Mouse (Mus musculus) adrenal gland, adult 2 months (tissue): Measurements from ENCODE around the gene Btbd17. TPM values are rescaled to one million over a fixed set of nuclear protein-coding genes. Genes with fewer than 3 reads are reported as not detected.

Experiments
- DNase-seq: peaks from one replicate; pipeline ENCODE4 v3.0.0; 2021
- polyA plus RNA-seq: library from polyadenylated mRNA; depleted of rRNA; stranded (reverse); fragments of >200 nt; gene quantifications from 2 replicates; pipeline ENCODE4 v1.2.3, GENCODE M21; 2012; rRNA removed
- total RNA-seq, 2 experiments: library from RNA; stranded (reverse); gene quantifications; 2 replicates each; pipeline ENCODE4 v1.2.3; 2021

Gene Btbd17
- total and polyA plus RNA-seq, 3 experiments = 0.24 TPM; not detected in 2

GRCm38 (mm10) chr11:114764820-114765818 is 30.6 kb downstream of the Btbd17 start, which contains the start of gene Kif19a:
Gene Kif19a, plus strand, starts transcription at chr11:114765388.
- DNase-seq = peak; percentile 79

- no peak for DNase-seq
Measured at GRCm38 (mm10) chr11:114747564-114748138, 48.1 kb downstream of the Btbd17 start.

- DNase-seq = peak; percentile 87
Measured at GRCm38 (mm10) chr11:114745134-114745533, 50.6 kb downstream of the Btbd17 start.

GRCm38 (mm10) chr11:114741451-114741850 is 54.3 kb downstream of the Btbd17 start:
- DNase-seq = no peak

Other genes with a start within 250 kb of the Btbd17 start
- 1,000 to 10,000 TPM; 1,183 to 1,186 TPM for gene Rpl38, start 127.4 kb downstream of the Btbd17 start, total RNA-seq
- gene Rpl38, start 127.4 kb downstream of the Btbd17 start, polyA plus RNA-seq = 64.3 and 68.3 TPM in 2 replicates
- 100 to 1,000 TPM in 1 of 2 experiments, 10 to 100 TPM in 1; 70.3 to 115 TPM for gene Ttyh2, start 120.5 kb downstream of the Btbd17 start, total RNA-seq
- 135 and 182 TPM in 2 replicates for gene Ttyh2, start 120.5 kb downstream of the Btbd17 start, polyA plus RNA-seq
- gene Dnaic2, start 68.5 kb downstream of the Btbd17 start, total RNA-seq = under 1 TPM; 0.17 to 0.58 TPM
- gene Dnaic2, start 68.5 kb downstream of the Btbd17 start, polyA plus RNA-seq = 0.49 and 0.85 TPM in 2 replicates
- gene Kif19a, start 30.6 kb downstream of the Btbd17 start, total RNA-seq = under 1 TPM; 0.48 to 0.66 TPM
- gene Kif19a, start 30.6 kb downstream of the Btbd17 start, polyA plus RNA-seq = 0.48 and 1.3 TPM in 2 replicates
- not detected for gene Gpr142, start 3.0 kb upstream of the Btbd17 start, total RNA-seq
- gene Gpr142, start 3.0 kb upstream of the Btbd17 start, polyA plus RNA-seq = not detected in 2 replicates
- gene Gprc5c, start 55.2 kb upstream of the Btbd17 start, total RNA-seq = 1 to 10 TPM; 4.0 to 7.1 TPM
- gene Gprc5c, start 55.2 kb upstream of the Btbd17 start, polyA plus RNA-seq = 5.2 and 7.6 TPM in 2 replicates
- gene Cd300a, start 94.1 kb upstream of the Btbd17 start, total RNA-seq = 1 to 10 TPM; 1.5 TPM
- 0.80 and 0.81 TPM in 2 replicates for gene Cd300a, start 94.1 kb upstream of the Btbd17 start, polyA plus RNA-seq
- gene Cd300lb, start 138.4 kb upstream of the Btbd17 start, total RNA-seq = 1 to 10 TPM in 1 of 2 experiments, under 1 TPM in 1; 0.86 to 1.1 TPM
- gene Cd300lb, start 138.4 kb upstream of the Btbd17 start, polyA plus RNA-seq = 0.42 and 0.46 TPM in 2 replicates
- gene Cd300c, start 173.2 kb upstream of the Btbd17 start, total RNA-seq = not detected
- gene Cd300c, start 173.2 kb upstream of the Btbd17 start, polyA plus RNA-seq = 0.58 TPM in 1 of 2 replicates, not detected in the other
- gene Cd300ld, start 194.0 kb upstream of the Btbd17 start, total RNA-seq = 1 to 10 TPM in 1 of 2 experiments, under 1 TPM in 1; 0.89 to 2.7 TPM
- gene Cd300ld, start 194.0 kb upstream of the Btbd17 start, polyA plus RNA-seq = 0.45 and 0.64 TPM in 2 replicates
- 1 to 10 TPM; 3.5 to 5.5 TPM for gene Cd300c2, start 205.9 kb upstream of the Btbd17 start, total RNA-seq
- gene Cd300c2, start 205.9 kb upstream of the Btbd17 start, polyA plus RNA-seq = 3.7 and 3.8 TPM in 2 replicates
- not detected for gene Cd300ld2, start 220.2 kb upstream of the Btbd17 start, total RNA-seq
- gene Cd300ld2, start 220.2 kb upstream of the Btbd17 start, polyA plus RNA-seq = 0.56 TPM in 1 of 2 replicates, not detected in the other
- gene Cd300ld4, start 231.1 kb upstream of the Btbd17 start, total RNA-seq = not detected
- gene Cd300ld4, start 231.1 kb upstream of the Btbd17 start, polyA plus RNA-seq = 0.21 TPM in 1 of 2 replicates, not detected in the other
- gene Cd300ld5, start 241.8 kb upstream of the Btbd17 start, total RNA-seq = 1 to 10 TPM; 5.0 to 8.0 TPM
- 0.49 and 0.68 TPM in 2 replicates for gene Cd300ld5, start 241.8 kb upstream of the Btbd17 start, polyA plus RNA-seq